Mouse (Mus musculus) adrenal gland, postnatal 14 days (tissue): ENCODE measurements around the gene Theg. TPM values are rescaled to one million over a fixed set of nuclear protein-coding genes. Genes with fewer than 3 reads are reported as not detected.

Experiments
- DNase-seq: peaks from one replicate; pipeline ENCODE4 v3.0.0; 2021; ENCODE audit warnings: mixed read lengths
- microRNA-seq, 2 experiments: library from miRNA; unstranded; fragments of <30 nt; microRNA quantifications; one replicate each; pipeline ENCODE4 v1.2.0; 2021
- total RNA-seq: library from RNA; stranded (reverse); gene quantifications from 2 replicates; pipeline ENCODE4 v1.2.3, GENCODE M21; 2021

Gene Theg
- total RNA-seq, 1 experiment from 2014 or later, result not detected

- no peak for DNase-seq
Observed at GRCm38 (mm10) chr10:79536461-79537080, 50.6 kb downstream of the Theg start.

- DNase-seq, result no peak
Observed at GRCm38 (mm10) chr10:79535431-79535830, 51.7 kb downstream of the Theg start.

GRCm38 (mm10) chr10:79534426-79534825 is 52.7 kb downstream of the Theg start:
- no peak for DNase-seq

GRCm38 (mm10) chr10:79533126-79533911 is 53.8 kb downstream of the Theg start, which contains the start of gene Plpp2:
Plpp2 (minus strand) TSS chr10:79533796.
- peak; percentile 91 for DNase-seq

DNA sequence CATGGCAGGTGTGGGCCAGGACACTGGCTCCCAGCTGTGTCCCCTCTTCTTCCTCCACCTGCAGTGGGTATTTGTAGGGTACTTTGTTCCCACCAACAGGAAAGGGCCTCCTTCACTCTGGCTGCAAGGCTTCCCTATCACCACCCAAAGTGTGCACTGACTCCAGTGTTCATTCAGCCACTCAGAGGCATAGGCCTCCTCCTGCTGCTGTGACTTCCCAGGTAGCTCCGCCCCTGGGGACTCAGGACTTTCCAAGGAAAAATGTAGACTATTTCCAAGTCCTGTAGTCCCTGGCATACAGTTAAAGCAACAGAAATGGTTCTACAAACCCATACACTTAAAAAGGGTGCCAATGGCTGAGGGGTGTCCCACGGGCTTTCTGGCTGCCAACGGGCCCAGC is 54.5 kb downstream of the Theg start:
- no peak for DNase-seq

GRCm38 (mm10) chr10:79531593-79531992 is 55.5 kb downstream of the Theg start:
- DNase-seq, result no peak

DNA sequence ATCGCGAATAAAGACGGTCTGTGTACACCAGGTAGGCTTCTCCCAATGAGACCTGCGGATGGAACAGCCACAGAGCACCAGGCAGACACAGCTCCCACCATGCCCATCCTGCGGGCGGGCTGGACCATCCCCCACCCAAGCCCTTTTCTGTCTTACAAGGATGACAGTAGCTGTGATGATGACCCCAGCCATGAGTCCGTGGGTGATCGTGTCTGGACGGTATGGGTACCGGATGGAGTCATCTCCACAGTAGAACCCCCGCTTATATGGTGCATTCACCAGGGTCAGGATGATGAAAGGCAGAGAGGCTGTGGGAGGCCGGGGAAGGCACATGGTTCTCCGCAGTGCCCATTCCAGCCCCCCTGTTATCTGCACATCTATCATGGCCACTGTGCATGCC is 56.4 kb downstream of the Theg start:
- DNase-seq, result no peak

GRCm38 (mm10) chr10:79530241-79530640 is 56.9 kb downstream of the Theg start:
- no peak for DNase-seq

DNA sequence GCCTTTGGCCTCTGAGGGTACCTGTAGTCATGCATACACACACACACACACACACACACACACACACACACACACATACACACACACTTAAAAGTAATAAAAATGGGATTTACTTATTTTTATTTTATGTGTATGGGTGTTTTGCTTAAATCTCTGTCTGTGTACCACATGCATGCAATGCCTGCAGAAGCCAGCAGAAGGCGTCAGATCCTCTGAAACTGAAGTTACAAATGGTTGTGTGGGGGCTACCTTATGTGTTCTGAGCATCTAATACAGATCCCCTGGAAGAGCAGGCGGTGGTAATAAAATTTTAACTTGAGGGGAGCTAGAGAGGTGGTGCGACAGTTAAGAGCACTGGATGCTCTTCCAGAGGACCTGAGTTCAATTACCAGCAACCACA is 59.0 kb downstream of the Theg start:
- DNase-seq, result no peak

DNA sequence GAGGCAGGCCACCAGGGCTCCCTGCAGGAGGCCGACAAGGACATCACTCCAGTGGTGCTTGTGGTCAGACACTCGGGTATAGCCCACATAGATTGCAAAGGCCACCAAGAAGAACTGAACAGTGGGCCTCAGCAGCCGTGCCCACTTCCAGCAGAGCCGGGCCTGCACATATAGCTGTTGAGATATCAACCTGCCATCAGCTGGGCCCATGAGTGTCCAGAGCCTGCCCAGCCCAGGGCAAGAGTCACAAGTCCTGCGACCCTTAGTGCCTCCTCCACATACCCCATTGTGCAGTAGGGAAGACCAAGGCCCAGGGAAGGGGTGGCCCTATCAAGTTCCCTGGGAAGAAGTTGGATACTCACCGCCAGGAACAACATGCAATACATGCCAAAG is 59.7 kb downstream of the Theg start:
- no peak for DNase-seq

- no peak for DNase-seq
Observed at GRCm38 (mm10) chr10:79526661-79527452, 60.3 kb downstream of the Theg start.

Small RNAs within 50 kb of the gene (microRNA-seq; reads per million reads assigned to microRNA genes)
- gene Mir6909, result 0 to 0.76 reads per million in 2 experiments

Other genes with a start within 250 kb of the Theg start
- not detected in 2 replicates for gene Vmn2r82, start 230.8 kb downstream of the Theg start, total RNA-seq
- not detected in 2 replicates for gene Vmn2r83, start 118.6 kb downstream of the Theg start, total RNA-seq
- gene Plpp2, start 53.5 kb downstream of the Theg start, total RNA-seq, result 16.6 and 19.3 TPM in 2 replicates
- gene Mier2, start 32.1 kb downstream of the Theg start, total RNA-seq, result 29.1 and 40.7 TPM in 2 replicates
- gene C2cd4c, start 26.7 kb upstream of the Theg start, total RNA-seq, result 0.08 and 0.11 TPM in 2 replicates
- 4.0 and 4.8 TPM in 2 replicates for gene Shc2, start 50.6 kb upstream of the Theg start, total RNA-seq
- gene Odf3l2, start 58.4 kb upstream of the Theg start, total RNA-seq, result not detected in 2 replicates
- gene Madcam1, start 77.2 kb upstream of the Theg start, total RNA-seq, result 6.8 TPM in 1 of 2 replicates, not detected in the other
- gene Tpgs1, start 82.0 kb upstream of the Theg start, total RNA-seq, result 27.8 and 34.1 TPM in 2 replicates
- gene Cdc34, start 94.9 kb upstream of the Theg start, total RNA-seq, result 79.1 and 82.4 TPM in 2 replicates
- gene Gzmm, start 101.7 kb upstream of the Theg start, total RNA-seq, result 0.89 and 1.1 TPM in 2 replicates
- gene Bsg, start 117.2 kb upstream of the Theg start, total RNA-seq, result 598 and 707 TPM in 2 replicates
- 7.1 and 10.6 TPM in 2 replicates for gene Hcn2, start 129.3 kb upstream of the Theg start, total RNA-seq
- 59.2 and 65.4 TPM in 2 replicates for gene Polrmt, start 159.2 kb upstream of the Theg start, total RNA-seq
- gene Fgf22, start 167.7 kb upstream of the Theg start, total RNA-seq, result not detected in 2 replicates
- 54.7 and 56.5 TPM in 2 replicates for gene Rnf126, start 179.6 kb upstream of the Theg start, total RNA-seq
- 5.5 and 6.4 TPM in 2 replicates for gene Fstl3, start 189.9 kb upstream of the Theg start, total RNA-seq
- gene Prss57, start 203.6 kb upstream of the Theg start, total RNA-seq, result not detected in 2 replicates
- gene Palm, start 206.2 kb upstream of the Theg start, total RNA-seq, result 77.9 and 78.3 TPM in 2 replicates
- gene Misp, start 233.7 kb upstream of the Theg start, total RNA-seq, result 0.26 TPM in 2 replicates